Mouse (Mus musculus) mouse trophoblast stem cell (cell line): ENCODE results near the gene Fhdc1.

Experiments
- in situ Hi-C, 2 experiments: fragments of 300-500 bp; cut with MseI, MboI; formaldehyde crosslinking; loops; 2 replicates in 1 of 2; 3 replicates in 1 of 2; pipeline ENCODE4 v1.15.1; 2025

Gene Fhdc1

DNA sequence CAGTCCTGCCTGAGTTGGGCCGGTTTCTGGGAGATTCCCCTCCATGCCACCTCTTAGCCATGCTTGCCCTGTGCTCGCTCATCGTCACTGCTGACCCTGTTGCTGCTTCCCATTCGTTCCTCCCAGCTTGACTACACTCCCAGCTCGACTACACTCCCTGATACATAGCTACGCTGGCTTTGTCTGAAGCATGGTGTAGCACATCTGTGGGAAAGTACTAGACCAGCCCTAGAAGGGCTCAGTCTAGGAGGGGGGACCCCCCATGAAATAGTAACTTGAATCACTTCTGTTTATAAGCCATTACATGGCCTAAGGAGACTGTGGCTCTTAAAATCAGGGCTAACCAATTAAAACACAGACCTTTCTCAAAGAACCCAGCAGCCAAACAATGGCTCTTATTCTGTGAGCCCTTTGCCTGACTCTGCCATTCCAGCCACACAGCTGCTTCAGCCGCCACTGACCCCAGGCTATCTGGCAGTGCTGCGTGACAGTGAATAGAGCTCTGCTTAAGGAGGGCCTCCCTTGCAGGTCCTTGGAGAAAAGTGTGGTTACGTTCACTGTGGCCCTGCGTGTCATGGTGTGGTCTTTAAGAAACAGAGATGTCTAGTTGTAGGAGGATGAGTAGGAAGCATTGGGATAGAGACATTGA, 47.3 kb downstream of the Fhdc1 start:
- in situ Hi-C loops, result no loop called here

DNA sequence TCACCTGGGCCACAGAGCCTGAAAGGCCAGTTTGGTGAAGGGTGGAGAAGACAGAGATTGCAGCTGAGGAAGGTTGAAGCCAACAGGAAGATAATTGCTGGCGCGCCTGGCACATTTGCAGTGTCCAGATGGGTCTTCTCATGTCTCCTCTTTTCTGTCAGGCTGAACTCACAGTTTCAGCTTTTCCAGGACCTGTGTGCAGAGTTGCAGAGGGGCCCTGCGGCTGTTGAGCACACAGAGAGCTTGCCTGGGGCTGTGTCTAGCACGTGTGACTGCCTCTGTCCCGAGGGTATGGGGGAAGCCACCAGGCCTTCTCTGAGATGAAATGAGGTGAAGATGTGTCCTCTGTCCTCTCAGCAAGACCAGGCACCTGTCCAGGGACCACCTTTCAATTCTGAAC, 49.0 kb downstream of the Fhdc1 start:
- in situ Hi-C loops, result no loop called here

DNA sequence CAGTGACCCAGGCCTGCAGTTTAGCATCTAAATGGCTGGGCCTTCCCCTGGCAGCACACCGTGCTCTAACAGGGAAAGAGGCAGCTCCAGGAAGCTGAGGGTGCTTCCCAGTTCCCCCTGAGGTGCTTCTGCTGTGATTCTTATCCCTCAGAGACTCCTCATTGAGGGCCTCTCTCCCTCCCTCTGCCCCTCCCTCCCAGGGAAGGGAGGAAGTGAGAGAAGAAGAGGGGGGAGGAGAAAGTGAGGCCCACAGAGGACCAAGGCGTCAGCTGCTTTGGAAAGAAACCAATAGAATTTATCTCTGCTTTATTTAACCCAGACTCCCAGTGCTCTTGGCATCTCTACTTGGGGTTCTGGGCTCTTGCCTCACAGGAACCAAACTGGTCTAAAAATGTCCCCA, 50.1 kb downstream of the Fhdc1 start:
- in situ Hi-C loops, result no loop called here

DNA sequence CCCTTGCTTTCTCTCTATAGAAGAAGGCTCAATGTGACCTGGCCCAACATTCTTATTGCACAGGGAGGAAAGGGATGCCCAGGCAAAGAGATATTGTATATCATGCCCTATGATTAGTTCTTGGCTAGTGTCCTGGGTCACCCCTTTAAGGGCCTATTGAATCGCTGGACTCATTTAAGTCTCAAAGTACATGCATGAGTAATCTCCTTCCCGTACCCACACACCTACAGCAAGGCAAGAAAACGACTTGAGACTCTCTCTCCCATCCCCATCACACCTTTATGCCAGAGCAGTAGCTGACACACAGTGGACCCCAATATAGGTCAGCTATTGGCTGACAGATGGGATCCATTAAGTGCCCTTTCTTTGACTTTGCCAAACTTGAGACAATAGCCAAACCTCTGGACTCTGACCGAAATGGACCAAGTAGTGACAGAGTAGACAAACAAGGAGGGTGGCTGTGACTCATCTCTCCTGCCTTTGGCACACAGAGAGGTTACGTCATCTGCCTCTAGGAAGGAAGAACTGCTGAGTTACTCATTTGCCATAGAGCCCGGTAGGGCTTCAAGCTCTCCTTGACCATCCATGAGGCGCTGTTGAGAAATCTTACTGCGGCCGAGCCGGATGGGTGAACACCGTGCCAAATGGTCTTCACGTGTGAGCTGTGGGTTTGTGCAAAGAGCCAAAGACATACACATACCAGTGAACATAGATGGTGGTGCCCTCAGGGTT, 51.1 kb downstream of the Fhdc1 start:
- in situ Hi-C loops, result no loop called here

DNA sequence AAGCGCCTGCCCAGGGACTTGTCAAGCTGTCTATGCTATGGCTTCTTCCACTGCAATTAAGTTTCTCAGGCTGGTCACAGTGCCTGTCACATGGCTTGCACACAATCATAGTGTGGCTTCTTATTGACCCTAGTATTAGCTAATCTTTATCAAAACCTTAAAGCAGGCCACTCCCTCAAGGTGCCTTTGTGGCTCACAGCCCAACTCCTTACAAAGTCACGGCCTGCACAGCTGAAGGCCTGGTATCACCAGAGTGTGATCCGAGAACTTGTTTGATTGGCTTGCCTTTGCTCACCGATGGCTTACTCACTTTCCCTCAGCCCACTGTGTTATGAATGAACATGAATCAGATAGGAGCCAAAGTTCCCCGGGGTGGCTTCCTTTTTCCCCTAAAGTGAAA, 52.5 kb downstream of the Fhdc1 start:
- in situ Hi-C loops, result no loop called here

DNA sequence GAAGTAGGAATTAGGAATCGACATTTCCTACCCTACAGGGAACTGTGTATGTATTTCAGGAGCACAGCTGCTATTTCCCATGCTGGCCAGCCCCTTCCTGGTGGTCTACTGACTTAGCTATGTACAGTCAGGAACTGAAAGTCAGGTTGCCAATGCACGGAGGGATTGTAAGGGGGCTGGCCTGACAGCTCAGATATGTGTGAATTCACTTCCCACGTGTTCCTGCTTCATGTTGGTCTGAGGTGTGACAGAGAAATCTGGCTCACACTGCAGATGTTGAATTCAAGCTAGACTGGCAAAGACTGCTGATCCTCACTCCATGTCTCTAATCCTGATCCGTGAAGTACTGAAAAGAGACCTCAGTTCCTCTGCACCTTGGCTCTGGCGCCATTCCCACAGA, 57.9 kb downstream of the Fhdc1 start:
- in situ Hi-C loops, result no loop called here

DNA sequence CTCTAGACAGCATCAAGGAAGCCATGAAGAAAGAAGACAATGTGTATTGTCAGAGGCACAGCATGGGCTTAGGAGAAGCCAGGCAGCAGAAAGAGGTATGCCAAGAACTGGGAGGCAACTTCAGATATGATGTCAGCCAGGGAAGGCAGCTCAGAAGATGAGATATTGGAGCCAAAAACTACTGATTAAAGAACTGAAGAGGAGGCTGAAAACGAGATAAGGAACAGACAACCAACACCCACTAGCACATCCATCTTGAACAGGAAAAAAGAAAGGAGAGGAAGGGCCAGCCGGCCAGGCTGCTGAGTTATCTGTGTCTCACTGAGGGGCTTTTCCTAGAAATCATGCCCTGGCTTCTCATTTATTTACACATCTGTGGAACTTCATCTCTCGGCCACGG, 66.4 kb downstream of the Fhdc1 start:
- in situ Hi-C loops, result no loop called here

DNA sequence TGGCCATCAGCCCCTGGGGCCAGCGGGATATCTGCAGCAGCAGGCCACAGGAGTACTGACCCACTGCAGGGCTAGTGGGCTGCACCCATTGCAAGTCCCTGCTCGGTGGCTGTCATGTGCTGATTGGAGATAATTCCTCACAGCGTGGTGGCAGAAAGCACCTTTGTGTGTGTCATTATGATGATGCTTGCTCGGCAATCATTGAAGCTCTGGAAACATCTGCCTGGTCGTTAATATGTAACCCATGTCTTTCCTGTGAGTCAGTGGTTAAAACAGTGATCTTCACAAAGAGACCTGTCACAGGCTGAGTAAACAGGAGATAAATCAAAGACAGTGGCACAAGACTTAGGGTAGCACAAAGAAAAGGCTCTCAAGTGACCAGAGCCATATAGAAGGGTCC, 67.3 kb downstream of the Fhdc1 start:
- in situ Hi-C loops, result no loop called here

DNA sequence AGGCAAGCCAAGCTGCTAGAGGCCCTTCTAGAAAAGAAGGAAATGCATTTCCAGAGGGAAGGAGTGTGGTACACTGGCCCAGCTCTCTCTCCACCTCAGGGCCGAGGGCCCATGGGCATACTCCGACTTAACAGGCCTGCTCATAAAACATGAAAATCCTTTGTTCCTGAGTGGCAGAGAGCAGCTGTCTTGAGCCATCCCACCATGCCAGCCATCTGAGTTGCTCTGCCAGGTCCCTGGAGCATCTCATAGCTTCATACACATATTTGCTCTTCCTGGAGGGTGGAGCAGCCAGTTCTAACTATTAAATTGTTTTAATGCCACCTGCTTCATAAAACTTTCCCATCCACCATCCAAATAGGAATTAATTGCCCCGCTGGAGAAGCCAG, 70.8 kb downstream of the Fhdc1 start:
- in situ Hi-C loops, result no loop called here

DNA sequence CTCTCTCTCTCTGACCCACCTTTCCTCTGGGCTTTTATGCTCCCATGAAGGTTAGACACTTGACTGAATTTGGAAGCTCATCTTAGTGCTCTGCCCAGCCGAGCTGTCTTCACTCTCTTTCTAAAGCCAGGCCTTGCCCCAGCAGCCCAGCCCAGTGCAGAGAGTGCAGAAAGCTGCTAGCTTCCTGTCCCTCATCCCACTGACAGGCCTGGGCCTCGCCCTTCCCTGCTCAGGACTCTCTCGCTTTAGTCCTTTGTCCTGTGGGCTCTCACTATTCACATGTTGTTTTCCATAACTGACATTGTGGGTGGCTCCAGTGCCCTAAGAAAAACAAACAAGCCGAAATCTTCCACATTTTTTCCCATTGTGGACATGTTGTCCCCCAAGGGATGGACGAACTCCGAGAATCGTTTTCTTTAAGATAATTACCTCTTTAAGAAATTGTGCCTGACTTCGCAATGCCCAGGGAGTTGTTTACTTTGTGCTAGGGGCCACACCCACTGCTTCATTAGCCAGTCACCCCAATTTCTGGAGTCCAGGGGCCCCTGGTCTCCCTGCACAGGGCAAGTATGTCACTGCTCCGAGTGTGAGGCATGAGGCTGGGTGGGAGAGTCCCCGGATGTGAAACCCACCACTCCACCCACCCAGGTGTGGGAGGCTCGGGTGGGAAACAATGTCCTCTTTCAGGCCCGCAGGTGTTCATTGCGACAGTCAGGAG, 71.3 kb downstream of the Fhdc1 start:
- in situ Hi-C loops, result no loop called here

DNA sequence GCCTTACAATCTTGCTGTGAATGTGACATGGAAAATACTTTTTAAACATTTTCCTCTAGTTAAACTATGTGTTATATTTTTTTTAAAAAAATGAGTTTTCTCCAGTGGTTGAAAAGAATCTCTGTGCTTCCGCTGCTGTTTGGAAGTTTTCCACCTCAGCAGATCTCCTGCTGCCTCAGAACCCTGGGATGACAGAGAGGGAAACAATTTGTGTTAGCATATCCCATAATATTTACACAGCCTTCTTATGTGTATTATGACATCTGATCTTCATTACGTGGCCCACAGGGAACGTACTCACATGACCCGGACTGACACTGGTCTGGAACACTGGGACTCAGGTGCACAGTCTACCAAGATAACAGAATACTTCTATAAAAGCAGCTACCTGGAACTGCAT, 74.7 kb downstream of the Fhdc1 start:
- in situ Hi-C loops, result no loop called here

DNA sequence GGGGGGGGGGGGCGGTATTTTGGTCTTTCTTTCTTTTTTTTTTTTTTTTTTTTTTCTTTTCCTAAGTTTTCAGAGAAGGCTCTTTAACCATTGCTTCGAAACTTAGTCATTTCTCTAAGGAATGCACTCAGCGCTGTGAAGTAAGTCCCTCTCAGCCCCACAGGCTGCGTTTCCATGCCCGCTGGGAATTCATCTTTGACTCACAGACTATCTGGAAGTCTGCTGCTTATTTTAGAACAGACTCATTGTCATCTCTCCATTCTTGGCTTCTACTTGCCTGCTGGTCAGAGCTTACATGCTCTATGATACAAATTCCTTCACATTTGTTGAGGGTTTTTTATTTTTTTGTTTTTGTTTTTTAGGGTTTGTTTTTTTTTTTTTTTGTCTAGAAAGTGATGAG, 76.8 kb downstream of the Fhdc1 start:
- in situ Hi-C loops, result no loop called here

DNA sequence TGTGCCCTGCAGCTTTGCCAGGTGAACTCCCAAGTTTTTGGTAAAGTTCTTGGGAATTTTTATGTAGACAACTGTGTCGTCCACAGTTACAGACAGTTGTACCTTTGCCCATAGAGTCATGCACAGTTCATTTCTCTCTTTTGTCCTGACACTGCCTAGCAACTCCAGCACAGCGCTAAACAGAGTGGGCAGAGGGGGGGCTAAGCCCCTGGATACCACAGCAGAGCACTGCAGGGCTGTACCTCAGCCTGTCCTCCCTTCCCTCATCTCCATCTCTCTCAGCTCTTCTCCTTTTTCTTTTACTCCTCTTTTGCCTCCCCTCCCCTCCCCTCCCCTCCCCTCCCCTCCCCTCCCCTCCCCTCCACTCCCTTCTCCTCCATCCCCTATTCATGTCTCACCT, 77.5 kb downstream of the Fhdc1 start:
- in situ Hi-C loops, result no loop called here

DNA sequence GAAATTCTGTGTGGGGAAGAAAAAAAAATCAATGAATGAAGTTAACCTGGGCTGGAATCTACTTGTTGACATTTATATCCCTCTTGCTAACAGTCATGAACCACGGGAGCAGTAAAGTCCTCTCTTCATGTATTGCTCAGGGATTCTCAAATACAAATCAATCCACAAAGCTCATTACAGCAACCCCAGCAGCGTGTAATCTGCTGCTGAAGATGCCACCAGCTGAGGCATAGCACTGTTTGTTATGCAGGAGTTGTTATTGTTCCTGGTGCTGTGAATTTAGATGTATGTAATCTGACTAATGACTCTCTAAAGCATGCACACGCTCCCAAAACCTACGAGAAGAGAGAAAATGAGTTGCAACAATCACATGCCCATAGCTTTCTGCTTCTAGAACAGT, 82.3 kb downstream of the Fhdc1 start:
- in situ Hi-C loops, result no loop called here

DNA sequence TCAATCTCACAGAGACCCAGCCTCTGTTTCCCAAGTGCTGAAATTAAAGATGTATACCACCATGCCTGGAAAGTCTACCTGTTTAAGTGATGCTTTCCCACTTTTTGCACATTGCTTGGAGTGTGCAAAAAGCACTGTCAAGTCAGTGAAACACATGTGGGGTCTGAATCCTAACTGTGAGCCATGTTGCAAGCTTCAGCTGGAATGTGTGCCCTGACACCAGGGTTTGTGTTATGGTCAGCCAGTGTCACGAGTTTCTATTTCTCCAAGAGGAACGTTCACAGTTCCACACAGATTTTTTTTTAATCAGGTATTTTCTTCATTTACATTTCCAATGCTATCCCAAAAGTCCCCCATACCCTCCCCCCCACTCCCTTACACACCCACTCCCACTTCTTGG, 84.0 kb downstream of the Fhdc1 start:
- in situ Hi-C loops, result no loop called here

DNA sequence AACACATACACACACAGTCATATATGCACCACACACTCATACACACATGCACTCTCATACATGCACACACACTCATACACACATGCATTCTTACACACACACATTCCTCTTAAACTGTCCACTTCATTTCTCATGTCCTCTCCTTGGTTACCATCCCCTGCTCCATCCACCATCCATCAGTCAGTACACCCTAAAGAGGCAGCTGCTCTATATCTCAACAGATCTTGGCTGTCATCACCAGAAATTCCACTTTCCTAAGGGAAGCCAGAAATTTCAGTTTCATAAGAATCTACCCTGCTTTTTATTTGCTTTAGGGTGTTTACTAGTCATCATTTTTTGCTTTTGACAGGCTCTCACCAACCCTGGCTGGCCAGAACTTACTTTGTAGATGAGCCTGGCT, 84.4 kb downstream of the Fhdc1 start:
- in situ Hi-C loops, result no loop called here

DNA sequence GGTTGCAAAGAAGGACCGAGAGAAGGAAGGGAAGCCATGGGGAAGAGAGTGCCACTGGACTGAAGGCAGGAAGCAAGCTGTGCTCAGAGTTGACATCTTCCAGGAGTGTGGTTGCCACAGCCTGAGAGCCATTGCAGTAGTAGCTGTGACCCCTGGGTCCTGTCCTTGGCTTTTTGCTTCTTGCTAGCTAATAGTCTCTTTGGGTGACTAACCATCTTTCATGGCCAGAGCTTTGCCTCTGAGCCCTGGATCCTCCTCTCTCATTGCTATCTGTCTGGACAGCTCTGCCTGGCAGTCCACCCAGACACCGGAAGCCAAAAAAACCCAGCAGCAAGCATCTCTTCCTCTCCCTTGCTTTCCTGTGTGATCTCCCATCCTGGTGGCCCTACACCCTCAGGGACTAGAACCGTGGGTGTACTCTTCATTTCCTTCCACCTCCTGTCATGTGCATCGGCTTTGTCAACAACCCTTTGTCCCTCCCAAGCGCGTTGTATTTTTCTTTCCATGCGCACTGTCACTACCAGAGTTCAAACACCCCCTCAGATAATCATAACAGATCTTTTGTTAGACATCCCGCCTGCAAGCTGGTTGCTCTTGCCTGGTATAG, 85.3 kb downstream of the Fhdc1 start:
- in situ Hi-C loops, result no loop called here
